Mouse (Mus musculus): ENCODE results near the gene Gm8050. TPM values are rescaled to one million over a fixed set of nuclear protein-coding genes. Genes with fewer than 3 reads are reported as not detected.
A peak's percentile ranks its signal among the peaks of the same experiment; 100 is the strongest.
"Not testable (repeated sequence)": the region's sequence is repeated elsewhere in the genome, so short reads cannot be mapped to it uniquely, and the experiment has no call there.

Gm8050 gene
- not detected for total RNA-seq (2021)

GRCm38 (mm10) chr14:6720151-6720550 is at the start of gene Gm8050:
Gene Gm8050, minus strand, starts transcription at chr14:6720251.
- not testable (repeated sequence) for DNase-seq (ENCODE audit: extremely low spot score in 1 of 2, low spot score in 1 of 2)

GRCm38 (mm10) chr14:6757231-6757536 is 37.1 kb upstream of the Gm8050 start:
- DNase-seq (ENCODE audit: extremely low spot score in 1 of 2, low spot score in 1 of 2), result peak in 1 of 2 experiments; percentile 6

DNA sequence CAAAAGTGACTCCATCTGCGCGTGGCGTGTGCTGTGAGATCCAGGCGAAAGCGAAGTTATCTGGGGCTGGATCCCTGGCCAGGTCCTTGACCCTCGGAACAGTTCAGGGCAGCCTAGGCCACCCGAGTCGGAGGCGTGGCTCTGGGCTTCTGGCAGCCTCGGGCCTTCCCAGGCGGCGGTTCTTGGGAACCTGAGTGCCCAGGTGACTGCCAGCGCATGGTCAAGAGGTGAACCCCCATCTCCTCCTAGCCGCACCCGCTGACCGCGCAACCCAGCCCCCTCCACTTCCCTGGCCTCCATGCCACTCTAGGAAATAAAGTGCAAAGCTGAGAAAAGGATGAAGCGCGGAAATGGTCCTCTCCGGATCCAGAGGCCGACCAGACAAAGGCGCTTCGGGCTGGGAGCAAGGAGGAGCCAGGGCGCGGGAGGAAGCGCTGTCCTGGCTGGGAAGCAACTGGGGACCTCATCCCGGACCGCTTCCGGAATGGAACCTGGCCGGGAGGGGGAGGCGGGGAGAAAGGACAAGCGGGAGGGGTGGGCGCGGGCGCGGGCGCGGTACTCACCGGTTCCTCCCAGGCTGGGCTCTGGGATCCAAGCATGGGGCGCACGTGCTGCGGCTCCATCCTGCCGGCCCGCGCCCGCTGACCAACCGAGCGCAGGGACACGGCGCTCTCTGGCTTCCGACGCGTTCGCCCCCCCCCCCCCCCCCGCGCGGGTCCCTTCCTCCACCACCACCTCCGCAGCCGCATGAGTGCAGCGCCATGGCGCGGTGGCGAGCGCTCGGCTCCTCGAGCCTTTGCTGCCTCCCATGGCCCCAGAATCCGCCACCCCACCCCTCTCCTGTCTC is 36.6 kb upstream of the Gm8050 start:
- peak in 1 of 2 experiments; percentile 6 for DNase-seq (ENCODE audit: extremely low spot score in 1 of 2, low spot score in 1 of 2)

DNA sequence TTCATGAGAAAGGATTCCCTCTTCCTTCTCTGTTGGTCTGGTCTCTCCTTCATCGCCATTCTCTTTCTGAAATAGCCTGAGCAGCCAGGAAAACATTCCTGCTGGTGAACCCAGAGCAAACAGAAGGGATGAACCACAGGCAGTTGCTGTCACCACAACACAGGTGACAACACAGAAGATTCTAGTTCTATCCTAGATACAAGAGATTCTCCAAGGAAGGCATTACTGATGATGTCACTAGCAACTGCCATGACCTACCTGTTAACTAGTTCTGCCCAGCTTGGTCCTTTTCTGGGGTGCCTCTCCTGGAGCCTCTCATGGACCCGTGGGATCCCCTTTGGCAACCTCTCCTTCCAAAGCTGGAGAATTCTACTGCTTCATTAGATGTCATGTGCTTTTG is 22.2 kb upstream of the Gm8050 start, which contains the start of gene Gm3636:
Gene Gm3636, minus strand, starts transcription at position 101 of the 400 bp plus-strand sequence.
- DNase-seq (ENCODE audit: extremely low spot score in 1 of 2, low spot score in 1 of 2), result not testable (repeated sequence)

GRCm38 (mm10) chr14:6684070-6684469 is 36.0 kb downstream of the Gm8050 start, which contains the start of gene Gm10251:
Gene Gm10251, minus strand, starts transcription at chr14:6684170.
- not testable (repeated sequence) for DNase-seq (ENCODE audit: extremely low spot score in 1 of 2, low spot score in 1 of 2)

Other genes with a start within 250 kb of the Gm8050 start
- gene Gm8356, start 183.0 kb downstream of the Gm8050 start, total RNA-seq (2021), result not detected
- gene Gm3629, start 129.6 kb downstream of the Gm8050 start, total RNA-seq (2021), result under 1 TPM; 0.52 to 0.98 TPM
- not detected for gene Gm3460, start 97.8 kb downstream of the Gm8050 start, total RNA-seq (2021)
- gene Gm10251, start 36.1 kb downstream of the Gm8050 start, total RNA-seq (2021), result under 1 TPM in 1 of 2 experiments, not detected in 1; 0.21 TPM
- 1 to 10 TPM; 2.1 to 3.2 TPM for gene Gm3636, start 22.1 kb upstream of the Gm8050 start, total RNA-seq (2021)
- gene Gm8362, start 54.2 kb upstream of the Gm8050 start, total RNA-seq (2021), result not detected
- gene Gm3642, start 120.1 kb upstream of the Gm8050 start, total RNA-seq (2021), result not detected
- 1 to 10 TPM in 1 of 2 experiments, under 1 TPM in 1; 0.98 to 2.1 TPM for gene Gm3667, start 169.7 kb upstream of the Gm8050 start, total RNA-seq (2021)